Mouse (Mus musculus): ENCODE measurements around the gene Car6.

GRCm38 (mm10) chr4:150219501-150220292 lies 18.6 kb upstream of the Car6 start:
- TF ChIP-seq CTCF (IDR thresholded peaks at IDR 0.05; ENCODE audit: borderline replicate concordance, extremely low read depth, insufficient read depth, insufficient read length) (peak; percentile 73; the same call in 1 of the 2 replicates), POLR2A (IDR thresholded peaks at IDR 0.05; ENCODE audit: borderline replicate concordance, extremely low read depth, insufficient read depth, insufficient read length, poor library complexity, severe bottlenecking) (no peak)
